Mouse (Mus musculus) heart, postnatal 0 days (tissue): ENCODE measurements at regions not wholly inside any gene's neighbourhood (a gene's known extent, or its start where the extent isn't known, plus 50 kb on each side); places are given as distances from the start of the nearest gene placed in this dataset.

ENCODE experiments used
- ATAC-seq: fragments of 200-750 bp; cut with Nextera tagmentation; 2 replicates; pipeline ENCODE4 v1.8.0; 2017; ENCODE audit warnings: low read depth, moderate number of reproducible peaks, moderate library complexity; ENCODE audit not compliant: insufficient read depth
- DNase-seq: peaks from one replicate; pipeline ENCODE4 v3.0.0-alpha.2; 2016; ENCODE audit warnings: low spot score
- H3K27ac ChIP-seq: fragments of 300-500 bp; sonication (generic); 2 replicates; pipeline ENCODE4 v1.5.1; 2014; ENCODE audit warnings: low read depth, mild to moderate bottlenecking
- H3K27me3 ChIP-seq: fragments of 300-500 bp; sonication (generic); 2 replicates; pipeline ENCODE4 v1.6.1; 2014; ENCODE audit warnings: low read length, mixed read lengths; ENCODE audit not compliant: control insufficient read depth, insufficient read depth
- H3K36me3 ChIP-seq: fragments of 300-500 bp; sonication (generic); replicated peaks from 2 replicates; pipeline ENCODE4 v1.6.1; 2014; ENCODE audit warnings: low read length, mixed read lengths; ENCODE audit not compliant: control insufficient read depth, insufficient read depth
- H3K4me1 ChIP-seq: fragments of 300-500 bp; sonication (generic); 2 replicates; pipeline ENCODE4 v1.6.1; 2014; ENCODE audit warnings: antibody characterized with exemption; ENCODE audit not compliant: control insufficient read depth, insufficient read depth
- H3K4me2 ChIP-seq: fragments of 300-500 bp; sonication (generic); 2 replicates; pipeline ENCODE4 v1.6.1; 2014; ENCODE audit warnings: low read depth, mild to moderate bottlenecking, low read length, moderate library complexity
- H3K4me3 ChIP-seq: fragments of 300-500 bp; sonication (generic); 2 replicates; pipeline ENCODE4 v1.5.1; 2014; ENCODE audit warnings: low read depth, low read length
- H3K9ac ChIP-seq: fragments of 300-500 bp; sonication (generic); replicated peaks from 2 replicates; pipeline ENCODE4 v1.6.1; 2014; ENCODE audit warnings: low read depth, low read length, mixed read lengths
- H3K9me3 ChIP-seq: fragments of 300-500 bp; sonication (generic); replicated peaks from 2 replicates; pipeline ENCODE4 v1.6.1; 2016; ENCODE audit warnings: low read length; ENCODE audit not compliant: control insufficient read depth
- CTCF ChIP-seq: IDR thresholded peaks from 2 replicates; pipeline ENCODE4 v1.5.1; 2016; ENCODE audit warnings: antibody characterized with exemption, control low read depth, low read depth
- EP300 ChIP-seq: IDR thresholded peaks from 2 replicates; pipeline ENCODE4 v1.6.1; 2016; ENCODE audit warnings: antibody characterized with exemption, low read depth
- WGBS: fragments of 180-500 bp; shearing (Covaris S2); extraction: QIAGEN DNeasy Blood & Tissue Kit; methylation state at CpG from one replicate; pipeline ENCODE4 v1.1.7; 2014; 5-methylcytosine and 5-hydroxymethylcytosine counted together

DNA sequence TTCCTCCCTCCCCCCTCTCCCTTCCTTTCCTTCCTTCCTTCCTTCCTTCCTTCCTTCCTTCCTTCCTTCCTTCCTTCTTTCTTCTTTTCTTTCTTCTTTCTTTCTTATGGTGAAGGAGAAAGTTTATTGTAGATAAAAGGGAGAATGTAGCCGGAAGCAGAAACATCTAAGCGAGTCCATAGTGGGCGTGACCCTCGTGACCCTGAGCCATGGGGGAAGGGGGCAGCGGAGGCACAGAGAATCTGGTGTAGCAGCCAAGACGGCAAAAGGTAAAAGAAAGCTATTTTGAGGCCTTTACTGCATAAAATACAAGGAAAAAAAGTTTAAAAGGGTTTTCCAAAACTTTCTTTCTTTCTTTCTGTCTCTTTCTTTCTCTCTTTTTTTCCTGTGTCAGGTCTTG is 93.5 kb upstream of the Fbxo11 start:
- H3K9ac ChIP-seq, result no peak overlapping the region
- DNase-seq (no peak), ATAC-seq (no peak)
- 43% methylated on average over 6 of the region's 6 CpGs for WGBS
- no peaks in the 10 kb centered on the region for H3K27me3 ChIP-seq
- no peaks in the 10 kb centered on the region for H3K36me3 ChIP-seq
- no peaks in the 10 kb centered on the region for H3K9me3 ChIP-seq
- no peaks in the 10 kb centered on the region for H3K4me1 ChIP-seq
- no peak overlapping the region for H3K4me3 ChIP-seq
- no peak for TF ChIP-seq EP300
- TF ChIP-seq CTCF, result no peak
- H3K27ac ChIP-seq, result no peak overlapping the region
- H3K4me2 ChIP-seq, result no peak overlapping the region

DNA sequence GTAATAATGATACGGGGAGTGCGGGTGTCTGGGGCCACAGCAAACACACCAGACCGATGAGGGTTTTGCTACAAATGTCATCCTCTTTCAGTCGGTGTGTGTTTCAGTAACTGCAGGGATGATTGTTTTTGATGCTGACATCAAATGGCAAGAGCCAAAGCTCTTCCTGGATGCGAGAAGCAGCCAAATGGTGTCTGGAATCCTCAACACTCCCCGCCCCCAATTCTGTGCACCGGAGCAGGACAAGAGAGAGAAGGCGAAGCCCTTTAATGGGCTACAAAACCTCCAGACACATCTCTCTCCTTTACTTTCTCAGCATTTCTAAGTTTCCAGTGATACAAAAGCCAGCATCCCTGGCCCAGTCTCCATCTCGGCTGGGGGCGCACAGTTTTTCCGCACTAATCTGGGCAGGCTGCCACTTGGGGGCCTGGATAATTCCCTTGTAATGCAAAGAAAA is 94.1 kb upstream of the Fbxo11 start:
- no peaks in the 10 kb centered on the region for H3K27me3 ChIP-seq
- H3K36me3 ChIP-seq, result no peaks in the 10 kb centered on the region
- H3K4me2 ChIP-seq, result no peak overlapping the region
- no peaks in the 10 kb centered on the region for H3K9me3 ChIP-seq
- no peaks in the 10 kb centered on the region for H3K4me1 ChIP-seq
- ATAC-seq (no peak), DNase-seq (no peak)
- H3K9ac ChIP-seq, result no peak overlapping the region
- no peak overlapping the region for H3K4me3 ChIP-seq
- 22% methylated on average over 11 of the region's 11 CpGs for WGBS
- H3K27ac ChIP-seq, result no peak overlapping the region
- TF ChIP-seq CTCF (no peak), EP300 (no peak)

DNA sequence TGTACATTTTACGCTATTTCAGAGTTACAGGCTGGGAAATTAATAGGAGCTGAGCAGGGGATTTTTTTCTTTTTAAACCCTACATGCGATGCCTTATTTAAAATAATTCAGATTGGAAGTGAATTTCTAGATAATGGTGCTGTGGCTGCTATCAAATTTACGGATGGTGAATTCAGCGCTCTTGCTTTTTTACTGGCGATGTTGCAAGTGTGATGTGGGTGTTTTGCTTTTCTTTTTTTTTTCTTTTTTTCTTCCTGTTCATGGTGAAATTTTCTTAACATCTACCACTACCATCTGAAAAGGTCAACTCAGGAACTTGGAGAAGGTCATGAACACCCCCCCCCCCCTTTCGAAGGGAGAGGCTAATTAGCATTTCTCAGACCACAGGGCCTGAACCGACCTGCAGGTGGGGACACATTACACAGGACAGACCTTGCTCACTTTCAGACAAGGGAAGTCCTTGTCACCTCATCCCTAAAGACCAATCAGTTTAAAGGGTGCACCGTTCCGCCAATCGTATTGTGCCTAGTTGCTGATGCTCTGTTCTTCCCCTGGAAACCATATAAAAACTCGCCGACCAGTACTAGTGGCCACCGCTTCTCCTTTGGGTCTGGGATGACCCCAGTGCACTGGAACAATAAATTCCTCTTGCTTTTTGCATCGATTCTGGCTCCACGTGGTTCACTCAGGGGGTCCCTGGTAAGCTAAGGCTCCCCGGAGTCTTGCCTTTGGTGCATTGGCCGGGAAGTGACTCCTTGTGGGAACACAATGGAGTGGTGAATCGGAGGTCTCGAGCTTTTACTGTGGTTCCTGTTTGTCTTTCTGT is 95.0 kb upstream of the Fbxo11 start:
- Histone ChIP-seq H3K9me3 (no peaks in the 10 kb centered on the region), H3K4me2 (no peak overlapping the region), H3K27me3 (no peaks in the 10 kb centered on the region), H3K9ac (no peak overlapping the region), H3K36me3 (no peaks in the 10 kb centered on the region), H3K27ac (no peak overlapping the region), H3K4me1 (no peaks in the 10 kb centered on the region), H3K4me3 (no peak overlapping the region)
- 55% methylated on average over 19 of the region's 19 CpGs for WGBS
- TF ChIP-seq CTCF, result no peak
- no peak for TF ChIP-seq EP300
- DNase-seq, result no peak
- ATAC-seq, result no peak

DNA sequence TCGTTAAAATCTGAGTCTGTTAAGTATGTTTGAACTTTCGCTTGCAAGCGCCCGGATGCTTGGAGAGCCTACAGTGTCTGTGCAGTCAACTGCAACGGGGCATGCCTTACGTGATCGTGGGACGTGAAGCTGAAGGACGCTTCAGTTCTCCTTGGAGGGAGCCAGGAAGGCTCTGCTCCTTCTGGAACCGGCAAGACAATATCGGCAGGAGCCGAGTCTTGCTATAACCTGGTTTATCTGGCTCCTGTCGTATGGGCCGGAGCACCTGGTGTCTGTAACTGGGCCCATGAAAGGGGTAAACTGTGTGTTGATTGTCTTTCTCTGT is 95.5 kb upstream of the Fbxo11 start:
- Histone ChIP-seq H3K27me3 (no peaks in the 10 kb centered on the region), H3K36me3 (no peaks in the 10 kb centered on the region), H3K9ac (no peak overlapping the region), H3K27ac (no peak overlapping the region), H3K4me2 (no peak overlapping the region), H3K4me3 (no peak overlapping the region), H3K4me1 (no peaks in the 10 kb centered on the region), H3K9me3 (no peaks in the 10 kb centered on the region)
- TF ChIP-seq EP300 (no peak), CTCF (no peak)
- WGBS, result 75% methylated on average over 14 of the region's 14 CpGs
- DNase-seq, result no peak
- no peak for ATAC-seq

DNA sequence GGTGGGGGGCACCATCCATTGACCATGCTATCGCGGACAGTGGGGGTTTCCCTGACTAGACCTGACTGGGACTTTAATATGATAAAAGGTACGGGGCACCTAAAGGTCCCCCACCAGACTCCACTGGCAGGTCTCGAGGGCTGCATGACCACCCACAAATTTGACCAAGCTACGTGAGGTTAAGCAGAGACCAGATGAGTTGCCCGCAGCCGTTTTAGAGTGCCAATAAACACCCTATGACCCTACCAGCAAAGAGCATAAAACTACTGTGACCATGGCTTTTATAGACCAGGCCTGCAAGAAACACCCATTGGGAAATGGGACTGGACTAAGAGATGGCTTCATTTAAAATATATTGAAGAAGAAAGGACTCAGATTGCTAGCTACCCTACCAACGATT is 96.7 kb upstream of the Fbxo11 start:
- no peaks in the 10 kb centered on the region for H3K27me3 ChIP-seq
- no peak overlapping the region for H3K9ac ChIP-seq
- H3K9me3 ChIP-seq, result no peaks in the 10 kb centered on the region
- WGBS, result 94% methylated on average over 8 of the region's 8 CpGs
- TF ChIP-seq EP300, result no peak
- no peak for TF ChIP-seq CTCF
- no peak overlapping the region for H3K4me2 ChIP-seq
- H3K36me3 ChIP-seq, result no peaks in the 10 kb centered on the region
- ATAC-seq (no peak), DNase-seq (no peak)
- H3K4me3 ChIP-seq, result no peak overlapping the region
- no peaks in the 10 kb centered on the region for H3K4me1 ChIP-seq
- no peak overlapping the region for H3K27ac ChIP-seq

DNA sequence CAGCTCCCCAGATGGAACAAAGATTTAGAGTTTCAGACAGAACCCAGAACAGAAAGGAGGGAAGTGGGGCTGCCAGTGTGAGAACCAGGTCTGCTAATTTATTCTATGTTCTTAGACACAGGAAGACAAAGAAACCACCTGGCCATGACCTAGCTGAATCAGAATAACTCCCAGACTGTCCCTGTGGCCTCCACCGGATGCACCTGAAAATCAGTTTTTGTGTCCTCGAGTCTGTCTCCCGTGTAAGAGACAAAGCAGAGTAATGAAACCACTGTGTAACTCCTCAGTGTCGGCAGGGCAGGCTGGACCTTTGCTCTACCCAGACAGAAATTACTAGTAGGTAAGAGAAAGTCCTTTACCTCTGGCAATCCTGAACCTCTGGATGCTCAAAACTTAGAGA is 99.7 kb upstream of the Fbxo11 start:
- DNase-seq (no peak), ATAC-seq (no peak)
- Histone ChIP-seq H3K27me3 (no peaks in the 10 kb centered on the region), H3K4me3 (no peak overlapping the region), H3K36me3 (no peaks in the 10 kb centered on the region), H3K9ac (no peak overlapping the region), H3K4me1 (no peaks in the 10 kb centered on the region), H3K4me2 (no peak overlapping the region), H3K27ac (no peak overlapping the region), H3K9me3 (no peaks in the 10 kb centered on the region)
- WGBS, result 74% methylated on average over 4 of the region's 4 CpGs
- TF ChIP-seq EP300 (no peak), CTCF (no peak)
